Mouse (Mus musculus) ovary, postnatal 14 days (tissue): ENCODE data around the gene Taco1.

Experiments used
- DNase-seq: peaks from one replicate; pipeline ENCODE4 v3.0.0; 2022; ENCODE audit warnings: low spot score

The Taco1 gene

DNA sequence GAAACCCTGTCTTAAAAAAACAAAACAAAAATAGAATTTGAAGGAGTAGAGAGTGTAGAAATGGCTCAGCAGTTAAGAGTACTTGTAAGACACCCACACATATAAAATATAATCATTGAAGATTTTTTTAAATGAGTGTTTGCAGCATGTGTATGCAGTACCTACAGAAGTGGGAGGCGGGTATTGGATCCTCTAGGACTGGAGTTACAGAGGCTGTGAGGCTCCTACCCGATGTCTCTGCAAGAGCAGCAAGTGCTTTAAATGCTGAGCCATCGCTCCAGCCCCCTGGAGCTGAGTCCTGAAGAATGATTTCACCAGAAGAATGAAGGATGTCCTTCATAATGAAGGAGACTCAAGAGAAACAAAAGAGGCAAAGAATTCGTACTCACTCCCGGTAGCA is 2.1 kb upstream of the Taco1 start:
- no peak for DNase-seq

DNA sequence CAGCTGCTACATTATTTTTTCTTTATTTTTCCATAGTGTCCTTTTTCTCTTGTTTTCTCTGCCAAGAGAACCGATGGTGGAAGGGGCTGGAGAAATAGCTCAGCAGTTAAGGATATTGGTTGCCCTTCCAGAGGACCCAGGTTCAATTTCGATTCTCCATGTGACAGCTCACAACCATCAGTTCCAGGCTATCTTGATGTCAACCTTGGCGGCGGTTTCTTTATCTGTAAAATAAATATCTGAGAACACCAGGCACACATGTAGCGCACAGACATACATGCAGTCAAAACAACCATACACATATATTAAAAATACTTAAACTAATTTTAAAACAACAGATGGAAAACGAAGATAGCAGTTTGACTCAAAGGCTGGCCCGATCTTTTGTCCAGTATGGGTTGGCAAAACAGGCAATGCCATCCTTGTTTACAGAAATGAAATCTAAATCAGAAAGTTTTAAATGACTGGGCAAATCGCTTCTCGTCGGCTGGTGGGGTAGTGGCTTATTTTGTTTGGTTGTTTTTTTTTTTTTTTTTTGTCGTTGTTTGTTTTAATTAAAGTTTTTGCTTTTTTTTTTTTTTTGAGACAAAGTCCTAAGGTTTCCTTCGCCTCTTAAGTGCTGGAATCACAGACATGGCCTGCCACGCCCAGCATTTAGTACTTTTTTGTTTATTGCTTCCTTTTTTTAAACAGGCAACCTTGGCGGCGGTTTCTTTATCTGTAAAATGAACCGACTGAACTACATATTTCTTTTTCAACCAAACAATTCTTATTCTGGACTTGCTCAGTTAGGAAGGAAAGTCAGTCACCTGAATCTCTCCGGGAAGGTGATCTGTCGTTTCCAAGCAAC is 563 bp upstream of the Taco1 start:
- DNase-seq, result no peak

DNA sequence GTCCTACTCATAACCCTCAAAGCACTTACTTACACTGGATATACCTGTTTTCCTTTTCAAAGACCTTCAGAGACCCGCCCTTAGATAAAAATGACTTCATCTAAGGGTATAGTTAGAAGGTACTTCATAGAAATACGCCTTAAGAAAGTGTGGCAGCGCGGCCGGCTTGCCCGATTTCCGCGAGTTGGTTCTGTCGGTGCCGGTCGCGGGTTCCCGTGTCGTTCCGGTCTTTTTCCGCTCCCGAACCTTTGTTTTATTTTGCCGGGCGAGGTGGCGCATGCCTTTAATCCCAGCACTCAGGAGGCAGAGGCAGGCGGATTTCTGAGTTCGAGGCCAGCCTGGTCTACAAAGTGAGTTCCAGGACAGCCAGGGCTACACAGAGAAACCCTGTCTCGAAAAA is 755 bp downstream of the Taco1 start:
- DNase-seq, result peak; percentile 9

DNA sequence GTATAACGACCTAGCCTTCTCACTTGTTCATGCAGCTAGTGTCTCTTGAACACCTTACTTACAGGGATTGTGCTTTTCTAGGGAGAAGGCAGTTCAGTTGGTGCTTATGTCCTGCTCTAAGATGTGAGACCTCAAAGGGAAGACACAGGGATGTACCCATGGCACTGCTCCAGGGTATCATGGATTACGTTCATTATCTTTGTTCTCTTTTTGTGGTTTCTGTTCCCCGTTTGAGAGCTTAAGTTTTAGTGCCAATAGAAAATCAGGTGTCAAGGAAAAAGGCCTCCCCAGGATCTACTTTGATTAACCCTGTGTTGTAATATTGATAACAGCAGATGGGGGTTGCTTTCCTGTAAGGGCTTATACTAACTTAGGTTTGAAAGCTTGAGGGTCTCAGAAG is 7.9 kb downstream of the Taco1 start:
- DNase-seq, result no peak

DNA sequence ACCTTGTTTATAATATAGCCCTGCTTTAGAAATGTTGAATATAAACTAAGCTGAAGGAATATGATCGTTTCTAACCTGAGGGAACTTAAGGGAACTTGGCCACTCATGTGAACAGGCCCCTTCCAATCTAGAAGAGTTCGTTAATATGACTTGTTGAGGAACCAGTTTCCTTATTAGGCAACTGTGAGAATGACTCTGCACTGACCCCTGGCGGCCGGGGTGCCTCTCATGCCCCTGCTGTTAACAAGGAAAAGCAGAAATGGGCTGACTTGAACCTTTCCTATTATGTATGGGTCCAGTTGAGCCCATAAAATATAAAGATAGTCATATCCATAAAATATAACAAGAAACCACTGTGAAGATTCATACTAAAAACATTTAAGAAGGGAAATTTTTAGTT is 10.5 kb downstream of the Taco1 start:
- peak; percentile 54 for DNase-seq

DNA sequence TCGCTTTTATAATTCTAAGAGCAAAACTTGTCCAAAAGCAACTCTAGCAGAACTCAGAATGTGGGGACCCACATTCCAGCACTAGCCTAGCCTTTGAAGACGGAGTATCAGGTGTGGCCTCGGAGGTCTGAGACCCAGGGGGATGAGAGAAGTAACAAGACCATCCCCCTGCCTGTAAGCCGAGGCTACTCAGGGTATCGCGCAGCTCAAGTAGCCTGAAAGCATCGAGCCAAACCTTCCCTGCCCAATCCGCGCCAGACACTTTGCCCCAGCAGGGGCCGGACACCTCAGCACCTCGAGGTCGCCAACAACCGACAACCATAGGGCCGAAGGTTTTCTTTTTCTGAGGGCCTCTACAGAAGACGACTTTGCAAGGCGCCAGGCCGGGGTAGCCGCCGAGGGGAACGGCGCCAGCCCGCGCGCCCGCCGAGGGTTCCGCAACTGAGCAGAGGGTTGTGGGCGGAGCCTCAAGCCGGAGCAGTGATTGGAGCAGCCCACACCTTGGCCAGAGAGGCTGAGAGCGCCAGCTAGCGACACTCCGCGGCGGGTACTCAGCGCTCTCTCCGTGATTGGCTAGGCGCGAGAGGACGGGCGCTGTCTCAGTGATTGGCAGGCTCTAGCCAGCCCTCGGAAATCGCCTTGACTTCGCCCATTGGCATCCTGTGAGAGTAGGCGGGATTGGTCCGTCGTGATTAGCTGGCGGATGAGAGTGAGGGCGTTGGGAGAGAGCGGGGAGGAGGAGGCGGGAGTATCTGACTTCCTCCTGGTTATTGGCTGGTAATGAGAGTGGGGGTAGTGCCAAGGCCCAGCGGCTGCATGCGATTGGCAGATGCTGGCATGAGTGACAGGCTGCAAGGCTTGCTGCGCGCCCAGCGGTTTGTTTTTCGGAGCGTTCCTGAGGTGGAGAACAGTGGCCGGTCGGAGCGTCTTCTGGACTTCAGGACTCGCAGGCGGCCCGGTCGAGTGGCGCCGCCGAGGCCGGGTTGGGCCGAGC is 18.1 kb downstream of the Taco1 start, which contains the start of gene Map3k3:
TSS of gene Map3k3 (plus strand) at position 906 of the 994 bp plus-strand sequence.
- peak; percentile 95 for DNase-seq

DNA sequence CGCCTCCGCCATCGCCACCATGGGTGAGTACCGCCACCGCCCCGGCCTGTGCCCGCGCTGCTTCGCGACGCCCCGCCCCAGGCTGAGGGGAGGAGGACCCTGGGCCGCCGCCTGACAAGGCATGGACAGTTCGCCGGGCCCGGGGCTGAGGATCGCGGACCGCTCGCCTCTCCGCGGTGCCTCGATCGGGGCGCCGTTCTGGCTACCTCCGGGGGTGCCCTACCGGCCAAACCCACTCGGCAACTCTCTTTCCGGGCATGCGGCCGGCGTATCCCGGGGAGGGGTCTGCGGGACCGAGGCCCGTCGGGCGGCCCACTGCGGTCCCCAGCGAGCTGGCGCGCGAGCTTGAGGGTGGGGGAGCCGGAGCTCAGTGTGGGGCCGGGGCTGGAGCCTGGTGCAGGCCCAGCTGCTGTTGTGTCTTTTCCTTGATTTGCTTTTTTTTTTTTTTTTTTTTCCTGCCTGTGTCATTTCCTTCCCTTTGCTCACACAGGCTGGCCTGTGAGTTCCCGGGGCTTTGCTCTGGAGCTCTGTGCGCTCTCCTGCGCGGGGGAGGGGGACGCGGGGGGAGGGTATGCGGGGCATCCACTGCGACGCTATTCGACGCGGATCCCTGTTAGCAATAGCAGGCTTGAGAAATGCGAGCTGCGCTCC is 19.2 kb downstream of the Taco1 start:
- DNase-seq, result peak; percentile 64

DNA sequence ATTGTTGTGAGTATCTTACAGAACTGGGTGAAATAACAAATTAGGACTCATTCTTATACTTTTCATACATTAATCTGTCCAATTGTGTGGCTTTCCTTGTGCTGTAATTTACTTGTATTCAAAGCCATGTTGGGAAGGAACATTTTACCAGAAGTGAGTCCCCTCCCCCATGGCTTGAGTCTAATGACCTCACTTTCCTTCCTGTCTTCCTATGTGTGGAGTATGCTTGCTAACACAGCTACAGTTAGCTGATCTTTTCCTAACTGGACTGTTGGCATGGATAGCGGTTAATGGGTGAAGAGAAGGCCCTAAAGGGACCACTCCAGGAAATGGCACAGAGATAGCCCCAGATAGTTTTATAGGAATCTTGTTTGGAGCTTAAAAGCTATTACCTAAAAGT is 32.4 kb downstream of the Taco1 start:
- no peak for DNase-seq

DNA sequence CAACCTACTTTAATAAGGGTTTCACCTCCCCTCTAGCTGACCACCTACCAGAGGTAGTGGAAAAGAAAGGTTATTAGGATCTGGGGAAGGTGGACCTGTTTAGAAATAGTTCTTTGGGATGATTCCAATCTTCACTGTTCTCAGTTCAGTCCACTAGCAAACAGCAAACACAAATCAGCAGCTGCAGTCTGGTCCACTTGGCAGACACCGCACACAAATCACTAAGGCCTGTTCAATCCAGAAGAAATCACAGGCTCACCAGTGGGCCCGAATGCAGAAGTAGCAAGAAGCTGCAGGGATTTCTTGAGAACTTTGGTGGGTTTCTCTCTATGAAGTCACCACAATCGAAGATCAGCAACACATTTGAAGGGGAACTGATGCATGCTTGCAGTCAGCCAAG is 37.0 kb downstream of the Taco1 start:
- DNase-seq, result no peak

DNA sequence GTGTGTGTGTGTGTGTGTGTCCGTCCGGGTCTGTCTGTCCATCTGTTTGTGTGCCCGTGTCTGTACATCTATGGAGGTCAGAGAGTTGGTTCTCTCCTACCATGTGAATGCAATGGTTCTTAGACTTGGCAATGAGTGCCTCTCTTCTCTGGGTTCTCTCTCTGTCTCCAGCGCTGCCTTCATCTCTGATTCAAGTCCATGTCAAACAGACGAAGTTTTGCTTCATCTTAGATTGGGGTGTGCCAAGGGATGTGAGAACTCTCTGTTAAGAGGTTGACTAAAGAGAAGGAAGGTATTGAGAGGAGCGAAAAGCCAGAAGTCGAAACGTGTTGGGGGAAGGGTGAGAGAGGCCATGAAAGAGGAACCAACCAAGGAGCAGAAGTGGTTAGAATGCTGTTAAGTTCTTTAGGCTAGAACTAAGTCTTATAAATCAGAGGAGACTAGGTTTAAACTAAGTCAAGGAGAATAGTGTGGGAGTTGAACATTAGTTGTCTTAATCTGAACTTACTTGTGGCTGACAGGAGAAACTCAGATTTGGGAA is 40.3 kb downstream of the Taco1 start:
- no peak for DNase-seq

DNA sequence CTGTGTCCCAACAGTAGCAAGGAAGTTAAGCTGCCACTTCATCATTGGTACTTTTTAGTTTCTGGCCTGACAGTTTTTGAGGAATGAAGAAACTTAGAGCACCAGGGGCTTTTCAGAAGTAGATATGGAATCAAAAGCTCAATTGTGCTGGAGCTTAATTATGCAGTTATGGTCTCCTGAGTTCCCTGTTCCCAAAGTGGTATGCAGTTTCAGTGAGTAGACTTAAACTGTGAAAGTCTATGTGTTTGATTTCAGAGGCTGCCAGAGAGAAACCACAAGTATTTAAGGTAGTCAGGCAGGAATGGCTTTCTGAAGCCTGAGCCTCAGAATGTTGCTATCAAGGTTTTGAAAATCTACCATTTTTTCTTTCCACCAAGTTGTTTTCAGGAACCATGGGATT is 45.8 kb downstream of the Taco1 start:
- DNase-seq, result no peak

DNA sequence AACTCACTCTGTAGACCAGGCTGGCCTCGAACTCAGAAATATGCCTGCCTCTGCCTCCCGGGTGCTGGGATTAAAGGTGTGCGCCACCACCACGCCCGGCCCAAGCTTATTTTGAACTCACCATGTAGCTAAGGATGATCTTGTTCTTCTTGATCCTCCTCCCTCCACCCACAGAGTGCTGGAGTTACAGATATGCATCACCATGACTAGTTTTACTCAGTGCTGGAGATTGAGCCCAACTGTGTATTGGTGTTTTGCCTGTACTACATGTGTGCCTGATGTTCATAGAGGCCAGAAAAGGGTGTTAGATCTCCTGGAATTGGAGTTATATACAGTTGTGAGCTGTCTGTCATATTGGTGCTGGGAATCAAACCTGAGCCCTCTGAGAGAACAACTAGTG is 56.4 kb downstream of the Taco1 start:
- DNase-seq, result no peak

DNA sequence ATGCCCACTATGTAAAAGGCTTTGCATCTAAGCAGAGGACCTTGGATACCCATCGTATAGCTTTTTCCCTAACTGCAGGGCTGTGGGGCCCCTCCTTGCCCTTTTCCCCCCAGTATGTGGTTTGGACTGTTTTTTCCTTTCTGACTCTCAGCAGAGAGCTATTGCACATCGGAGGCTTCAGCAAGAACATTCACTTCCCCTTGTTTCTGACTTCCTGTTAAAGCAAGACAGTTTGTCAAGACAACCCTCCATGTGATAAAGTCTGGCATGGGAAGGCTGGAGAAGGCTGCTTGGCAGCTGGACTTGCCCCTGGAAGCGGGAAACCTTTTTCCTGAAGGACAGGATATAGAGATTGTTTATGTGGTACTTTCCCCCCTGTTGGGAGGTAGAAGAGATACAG is 56.9 kb downstream of the Taco1 start:
- no peak for DNase-seq
